Mouse (Mus musculus) urinary bladder, postnatal 36 days (tissue): ENCODE results near the gene Poc1a.

Source experiments
- DNase-seq, 2 experiments: peaks; one replicate each; pipeline ENCODE4 v3.0.0; 2022; ENCODE audit warnings: low spot score in 2 of 2, mixed read lengths in 1 of 2

Poc1a gene

GRCm38 (mm10) chr9:106301446-106302080 lies 20.7 kb downstream of the Poc1a start:
- no peak for DNase-seq

DNA sequence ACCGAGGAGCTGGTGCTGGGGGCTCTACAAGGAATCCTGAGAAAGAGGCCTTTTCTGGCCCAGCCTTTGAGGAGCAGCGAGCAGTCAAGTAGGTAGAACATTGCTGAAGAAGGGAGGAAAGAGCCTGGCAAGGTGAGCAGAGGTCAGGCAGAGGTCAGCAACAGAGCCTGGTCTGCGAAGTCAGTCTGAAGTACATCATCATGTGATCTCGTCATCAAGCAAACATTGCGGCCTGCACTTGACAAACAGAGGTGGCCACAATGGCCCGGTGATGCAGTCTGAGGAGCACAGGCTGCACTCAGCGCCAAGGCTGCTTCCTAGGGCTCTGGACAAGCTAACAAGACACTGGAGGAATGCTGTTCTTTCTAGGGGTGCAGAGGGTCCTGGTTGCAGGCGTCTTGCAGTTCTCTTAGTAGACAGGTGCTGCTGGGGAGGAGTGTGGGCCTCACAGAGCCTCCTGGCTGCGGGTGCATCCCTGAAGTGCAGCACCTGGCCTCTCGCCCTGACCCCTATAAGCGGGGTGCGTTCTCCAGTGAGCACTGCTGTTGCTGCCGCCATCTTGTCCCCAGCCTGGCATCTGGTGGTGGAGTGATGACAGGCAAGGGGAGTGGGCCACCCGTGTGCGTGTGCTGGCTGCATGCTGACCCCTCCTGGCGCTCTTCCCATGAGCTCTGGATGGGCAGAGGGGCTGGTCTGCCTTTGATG lies 21.7 kb downstream of the Poc1a start:
- no peak for DNase-seq

GRCm38 (mm10) chr9:106303460-106303960 lies 22.6 kb downstream of the Poc1a start:
- no peak for DNase-seq

DNA sequence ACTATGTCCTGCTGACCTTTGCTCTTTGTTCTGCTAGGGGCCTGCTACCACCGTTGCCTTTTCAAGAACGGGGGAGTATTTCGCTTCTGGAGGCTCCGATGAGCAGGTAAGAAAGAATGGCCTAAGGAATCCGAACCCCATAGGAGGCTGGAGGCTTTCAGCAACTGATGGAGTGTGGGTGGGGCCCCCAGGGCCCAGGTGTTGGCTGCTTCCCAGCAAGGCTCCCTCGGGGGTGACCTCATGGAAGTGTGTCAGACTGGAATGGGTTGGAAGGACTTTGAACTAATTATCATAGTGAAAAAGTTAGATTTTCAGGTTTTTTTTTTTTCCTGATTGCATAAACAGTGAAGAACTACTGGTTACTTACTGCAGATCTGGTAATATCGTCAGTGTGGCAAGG lies 24.4 kb downstream of the Poc1a start:
- DNase-seq: peak in 1 of 2 experiments; percentile 31

DNA sequence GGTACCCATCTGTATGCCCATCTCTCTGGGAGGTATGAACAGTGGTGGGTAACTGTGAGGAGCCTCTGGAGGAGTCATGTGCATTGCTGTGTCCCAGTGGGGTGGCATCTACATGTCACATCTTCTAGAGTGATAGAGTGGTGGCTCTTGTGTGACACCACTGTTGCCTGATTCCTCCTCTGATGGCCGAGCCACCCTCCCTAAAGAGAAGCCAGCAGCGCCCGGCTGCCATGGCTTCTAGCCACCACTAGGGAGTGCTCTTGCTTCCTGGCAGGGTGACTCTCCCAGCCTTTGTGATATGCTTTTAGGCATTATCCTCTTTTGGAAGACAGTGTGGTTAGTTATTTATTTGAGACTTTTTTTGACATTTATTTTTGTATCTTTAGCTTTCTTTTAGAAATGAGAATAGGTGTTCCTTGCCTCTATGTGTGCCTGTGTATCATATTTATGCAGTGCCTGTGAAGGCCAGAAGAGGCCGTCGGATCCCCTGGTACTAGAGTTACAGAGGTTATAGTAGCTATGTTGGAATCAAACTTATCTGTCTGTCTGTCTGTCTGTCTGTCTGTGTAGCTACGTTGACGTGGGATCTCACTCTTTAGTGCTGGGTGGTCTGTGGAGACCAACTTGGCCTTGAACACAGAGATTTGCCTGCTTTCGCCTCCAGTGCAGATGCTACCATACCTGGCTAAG lies 25.9 kb downstream of the Poc1a start:
- peak; percentile 55 to 78 for DNase-seq

DNA sequence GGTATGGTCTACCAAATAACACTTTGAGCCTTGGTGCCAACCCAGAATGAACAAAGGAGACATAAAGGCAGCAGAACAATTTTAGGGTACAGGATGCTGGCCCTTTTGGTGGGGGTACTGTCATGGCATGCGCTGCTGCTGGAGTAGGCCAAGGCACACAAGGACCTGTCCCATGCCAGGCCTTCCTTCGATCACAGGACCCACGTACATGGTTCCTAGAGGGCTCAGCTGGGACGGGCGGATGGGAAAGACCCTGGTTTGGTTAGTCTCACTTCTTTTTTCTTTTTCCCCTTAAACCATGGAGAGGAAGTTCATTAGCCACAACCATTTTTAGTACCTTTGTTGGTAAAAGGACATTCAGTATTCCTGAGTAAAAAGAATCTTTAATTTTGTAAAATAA lies 27.3 kb downstream of the Poc1a start:
- DNase-seq: no peak

DNA sequence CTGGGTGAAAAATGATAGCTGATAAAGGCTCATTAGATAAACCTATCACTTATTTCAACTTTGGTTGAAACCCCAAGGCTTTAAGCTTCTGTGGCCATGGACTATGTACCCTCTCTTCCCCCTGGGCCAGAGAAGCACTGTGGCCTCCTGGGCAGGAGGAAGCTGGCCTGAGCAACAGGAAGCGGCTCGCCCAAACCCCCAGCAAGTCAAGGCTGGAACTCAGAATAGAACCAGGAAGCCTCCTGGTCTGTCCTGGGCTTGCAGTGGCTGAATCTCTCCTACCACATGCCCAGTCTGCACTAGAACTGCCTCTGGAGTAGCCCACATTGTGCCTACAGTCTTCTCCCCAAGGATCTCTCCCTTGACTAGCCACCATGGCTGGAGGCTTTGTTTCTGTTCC lies 27.7 kb downstream of the Poc1a start:
- DNase-seq: no peak

DNA sequence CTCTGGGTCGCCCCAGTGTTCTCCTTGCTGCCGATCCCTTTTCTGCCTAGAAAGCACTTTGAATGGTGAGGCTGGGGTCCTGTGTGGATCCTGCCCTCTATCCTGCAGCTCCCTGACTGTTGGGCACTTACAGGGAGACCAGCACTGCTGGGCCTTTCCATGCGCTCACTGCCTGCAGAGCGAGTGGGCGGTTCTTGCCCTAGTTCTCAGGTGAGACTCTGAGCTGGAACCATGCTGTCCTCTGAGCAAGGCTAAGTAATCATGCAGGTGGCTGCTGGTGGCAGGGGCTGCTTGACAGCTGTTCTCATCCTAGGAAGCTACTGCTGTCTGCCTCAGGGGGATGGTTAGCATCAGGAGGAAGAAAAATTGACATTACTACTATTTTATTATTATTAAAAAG lies 28.1 kb downstream of the Poc1a start:
- DNase-seq: no peak

DNA sequence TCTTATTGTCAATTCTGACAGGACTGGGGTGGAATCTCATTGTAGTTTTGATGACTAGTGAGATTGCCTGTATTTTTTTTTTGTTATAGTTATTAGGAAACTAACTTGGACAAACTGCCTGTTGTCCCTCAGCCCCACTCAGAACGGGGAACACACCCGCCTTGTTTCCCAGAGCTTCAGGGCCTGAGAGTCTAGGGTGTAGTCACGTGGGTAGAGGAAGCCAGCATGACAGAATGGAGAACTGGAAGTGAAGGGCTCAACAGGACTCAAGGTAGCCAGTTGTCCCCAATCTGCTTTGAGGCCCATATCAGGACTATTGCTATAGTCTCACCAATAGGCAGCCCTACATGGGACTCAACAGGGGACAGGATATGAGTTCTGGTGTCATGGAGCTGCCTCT lies 29.0 kb downstream of the Poc1a start:
- no peak for DNase-seq

- no peak for DNase-seq
Observed at GRCm38 (mm10) chr9:106311625-106312191, 30.8 kb downstream of the Poc1a start.

GRCm38 (mm10) chr9:106312950-106313360 lies 32.1 kb downstream of the Poc1a start:
- no peak for DNase-seq

DNA sequence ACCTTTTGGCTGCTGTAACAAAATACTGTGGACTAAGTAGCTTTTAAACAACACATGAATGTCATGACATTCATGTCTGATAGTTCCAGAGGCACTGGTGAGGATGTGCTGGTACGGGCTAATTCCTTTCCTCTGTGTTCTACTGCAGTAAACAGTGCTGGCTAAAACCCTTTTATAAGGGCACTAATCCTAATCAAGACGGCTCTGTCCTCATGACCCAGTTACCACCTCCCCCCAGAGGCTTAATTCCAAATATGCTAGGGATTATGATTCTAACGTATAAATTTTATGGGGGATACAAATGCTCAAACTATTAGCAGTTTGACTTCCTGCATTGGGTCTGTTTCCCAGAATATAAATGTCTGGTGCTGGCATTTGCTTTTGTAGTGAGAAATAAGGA lies 33.3 kb downstream of the Poc1a start:
- DNase-seq: no peak

- DNase-seq: no peak
Observed at GRCm38 (mm10) chr9:106318074-106318473, 37.2 kb downstream of the Poc1a start.

- peak in 1 of 2 experiments; percentile 27 for DNase-seq
Observed at GRCm38 (mm10) chr9:106319095-106319494, 38.2 kb downstream of the Poc1a start.

- DNase-seq: no peak
Observed at GRCm38 (mm10) chr9:106322497-106322896, 41.6 kb downstream of the Poc1a start.

DNA sequence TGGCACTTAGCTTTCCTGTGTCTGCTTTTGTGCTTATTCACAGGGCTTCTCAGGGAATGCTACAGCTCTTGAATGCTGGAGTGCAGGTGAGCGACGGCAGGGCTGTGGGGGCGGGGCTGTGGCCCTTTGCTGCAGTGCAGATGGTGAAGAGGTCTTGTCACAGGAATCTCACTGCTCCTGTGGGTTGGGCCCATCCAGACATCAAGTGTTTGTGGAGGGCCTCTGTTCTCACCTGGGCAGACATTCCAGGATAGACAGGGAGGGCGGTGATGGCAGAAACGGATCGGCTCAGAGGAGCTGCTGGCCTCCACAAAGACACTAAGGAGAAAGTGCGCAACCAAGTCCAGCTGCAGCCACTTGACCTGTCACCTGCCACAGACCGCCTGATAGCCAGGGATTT lies 45.4 kb downstream of the Poc1a start:
- no peak for DNase-seq

GRCm38 (mm10) chr9:106327125-106327809 lies 46.4 kb downstream of the Poc1a start:
- no peak for DNase-seq

GRCm38 (mm10) chr9:106328068-106328610 lies 47.3 kb downstream of the Poc1a start:
- no peak for DNase-seq

DNA sequence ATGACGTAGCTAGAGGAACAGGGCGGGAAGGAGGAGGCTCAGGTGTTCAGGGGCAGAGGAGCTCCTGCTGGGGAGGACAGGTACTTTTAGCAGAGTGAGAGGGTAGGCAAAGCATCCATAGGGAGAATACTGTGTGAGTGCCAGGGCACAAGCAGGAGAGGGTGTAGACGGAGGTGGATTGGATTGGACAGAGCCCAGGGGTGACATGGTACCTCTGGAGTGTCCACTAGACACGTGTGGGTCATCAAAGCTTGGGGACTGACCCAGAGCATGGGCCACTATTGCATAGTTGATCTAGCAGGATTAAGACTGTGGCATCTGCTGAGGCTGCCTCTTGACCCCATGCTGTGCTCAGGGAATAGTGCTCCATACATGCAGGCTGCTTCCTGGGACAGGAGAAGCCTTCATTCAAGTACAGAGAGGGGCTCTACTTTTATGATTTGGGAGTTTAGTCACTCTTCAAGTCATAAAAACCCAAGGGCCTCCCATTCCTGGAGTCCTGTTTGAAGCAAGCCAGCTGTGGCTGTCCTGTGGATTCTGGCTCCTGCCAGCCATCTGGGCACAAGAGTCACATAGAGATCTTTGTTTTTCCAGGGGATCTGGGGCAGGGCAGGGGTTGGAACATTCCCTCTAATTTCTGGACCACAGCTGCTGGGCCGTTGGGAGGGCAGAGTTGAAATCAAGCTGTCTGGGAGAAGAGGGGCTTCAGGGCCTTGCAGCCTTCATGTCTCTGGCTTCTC lies 48.1 kb downstream of the Poc1a start:
- no peak for DNase-seq

DNA sequence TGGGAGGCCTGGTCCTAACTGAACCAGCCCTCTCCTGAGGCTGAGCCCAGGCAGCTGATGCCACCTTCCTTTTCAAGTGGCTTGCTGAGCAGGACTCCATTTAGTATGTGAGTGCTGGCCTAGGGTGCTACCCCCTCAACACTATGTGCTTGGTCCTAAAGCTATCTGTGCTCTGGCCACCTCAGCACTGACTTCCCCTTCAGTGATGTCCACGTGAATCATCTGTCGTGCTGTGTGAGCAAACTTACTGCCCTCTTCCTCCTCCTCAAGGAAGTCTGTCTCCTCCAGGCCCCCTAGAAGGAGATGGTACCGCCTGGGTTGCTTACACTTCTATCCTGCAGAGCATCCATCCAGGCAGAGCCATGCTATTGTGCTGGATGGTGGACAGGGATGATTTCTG lies 51.9 kb downstream of the Poc1a start:
- DNase-seq: no peak

DNA sequence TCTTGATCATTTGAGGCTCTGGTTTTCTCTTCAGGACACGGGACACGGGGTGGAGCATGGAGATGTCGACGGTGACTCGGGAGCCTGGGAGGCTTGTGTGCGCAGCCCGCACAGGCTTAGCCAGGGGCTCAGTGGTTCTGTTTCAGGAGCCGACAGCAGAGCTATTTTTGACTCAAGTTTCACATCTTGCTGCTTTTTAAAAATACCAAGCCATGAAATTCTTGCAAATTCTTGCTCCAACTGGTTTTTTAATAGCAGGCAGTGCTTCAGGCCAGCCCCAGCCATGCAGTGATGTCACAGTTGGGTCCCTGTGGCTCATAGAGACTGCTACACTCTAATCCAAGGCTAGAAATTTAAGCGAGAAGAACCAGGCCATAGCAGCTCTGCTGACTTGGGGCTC lies 56.8 kb downstream of the Poc1a start:
- DNase-seq: no peak
